Mouse (Mus musculus) intestine, postnatal 0 days (tissue): Measurements from ENCODE around the gene P2rx1. TPM values are rescaled to one million over a fixed set of nuclear protein-coding genes. Genes with fewer than 3 reads are reported as not detected.

Experiments used
- ATAC-seq: fragments of 200-750 bp; cut with Nextera tagmentation; 2 replicates; pipeline ENCODE4 v1.8.0; 2017; ENCODE audit warnings: mild to moderate bottlenecking, moderate TSS enrichment, moderate library complexity
- H3K27ac ChIP-seq: fragments of 300-500 bp; sonication (generic); 2 replicates; pipeline ENCODE4 v1.5.1; 2014; ENCODE audit warnings: mild to moderate bottlenecking, low read depth, low read length, moderate library complexity
- H3K27me3 ChIP-seq: fragments of 300-500 bp; sonication (generic); replicated peaks from 2 replicates; pipeline ENCODE4 v1.6.1; 2014; ENCODE audit warnings: low read length, mixed read lengths; ENCODE audit not compliant: control insufficient read depth, insufficient read depth
- H3K36me3 ChIP-seq: fragments of 300-500 bp; sonication (generic); 2 replicates; pipeline ENCODE4 v1.6.1; 2014; ENCODE audit warnings: mild to moderate bottlenecking, moderate library complexity; ENCODE audit not compliant: control insufficient read depth, insufficient read depth
- H3K4me1 ChIP-seq: fragments of 300-500 bp; sonication (generic); replicated peaks from 2 replicates; pipeline ENCODE4 v1.6.1; 2014; ENCODE audit warnings: antibody characterized with exemption, low read length, mixed read lengths; ENCODE audit not compliant: control insufficient read depth, insufficient read depth
- H3K4me2 ChIP-seq: fragments of 300-500 bp; sonication (generic); replicated peaks from 2 replicates; pipeline ENCODE4 v1.6.1; 2014; ENCODE audit warnings: low read depth, mild to moderate bottlenecking, moderate library complexity
- H3K4me3 ChIP-seq: fragments of 300-500 bp; sonication (generic); 2 replicates; pipeline ENCODE4 v1.5.1; 2014; ENCODE audit warnings: low read depth, low read length
- H3K9ac ChIP-seq: fragments of 300-500 bp; sonication (generic); 2 replicates; pipeline ENCODE4 v1.6.1; 2014; ENCODE audit warnings: mild to moderate bottlenecking, low read depth, low read length
- H3K9me3 ChIP-seq: fragments of 300-500 bp; sonication (generic); 2 replicates; pipeline ENCODE4 v1.6.1; 2016; ENCODE audit warnings: mixed run types; ENCODE audit not compliant: control insufficient read depth
- CTCF ChIP-seq: sonication (generic); IDR thresholded peaks from 2 replicates; pipeline ENCODE4 v1.5.1; 2016; ENCODE audit warnings: low read depth, mild to moderate bottlenecking, control low read depth, antibody characterized with exemption, moderate library complexity
- WGBS: fragments of 180-500 bp; shearing (Covaris S2); extraction: QIAGEN DNeasy Blood & Tissue Kit; methylation state at CpG from one replicate; pipeline ENCODE4 v1.1.7; 2014; 5-methylcytosine and 5-hydroxymethylcytosine counted together
- polyA plus RNA-seq: library from polyadenylated mRNA; unstranded; fragments of >200 nt; fragmentation: Nextera tagmentation; extraction: Ambion mirVana; gene quantifications from 2 replicates; pipeline ENCODE4 v1.2.1, GENCODE M21; 2015

P2rx1 gene
- polyA plus RNA-seq, 1 experiment from 2014 or later: 3.4 TPM

DNA sequence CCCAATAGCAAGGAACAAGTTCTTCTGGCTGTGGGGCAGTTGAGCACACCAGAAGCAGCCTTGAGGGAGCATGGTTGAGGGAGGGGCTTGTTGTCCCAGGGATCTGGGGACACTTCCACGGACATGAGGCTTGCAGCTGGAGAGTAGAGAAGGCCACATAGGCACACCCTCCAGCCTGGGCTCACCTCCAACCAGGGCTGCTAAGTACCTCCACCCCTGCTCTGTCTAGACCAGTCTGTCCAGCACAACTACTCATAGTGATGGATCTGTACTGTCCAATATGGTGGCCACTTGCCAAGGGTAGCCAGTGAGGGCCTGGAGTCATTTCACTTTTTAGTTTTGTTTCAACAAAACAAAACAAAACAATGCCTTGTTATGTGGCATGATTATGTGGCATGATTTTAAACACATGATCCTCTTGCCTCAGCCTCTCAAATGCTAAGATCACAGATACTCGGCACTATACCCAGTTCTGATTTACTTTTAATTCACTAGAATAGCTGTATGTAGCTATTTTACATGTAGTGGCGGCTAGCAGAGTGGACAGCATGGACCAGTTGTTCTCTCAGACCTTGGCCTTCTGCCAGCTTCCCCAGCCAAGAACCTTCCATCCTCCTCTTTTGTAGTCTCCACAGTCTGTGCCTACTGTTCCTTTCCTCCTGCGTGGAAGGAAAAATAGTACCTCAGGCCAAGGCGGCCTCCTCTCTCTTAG, 16.6 kb downstream of the P2rx1 start:
- no peak overlapping the region for H3K9ac ChIP-seq
- H3K27me3 ChIP-seq: peaks cover 6% of the 10 kb centered on the region; the same call in 1 of the 2 replicates
- no peaks in the 10 kb centered on the region for H3K4me1 ChIP-seq
- H3K27ac ChIP-seq: no peak overlapping the region
- H3K36me3 ChIP-seq: no peaks in the 10 kb centered on the region
- H3K4me3 ChIP-seq: no peak overlapping the region
- no peak for ATAC-seq
- TF ChIP-seq CTCF: no peak
- WGBS: 58% methylated on average over 5 of the region's 5 CpGs
- no peaks in the 10 kb centered on the region for H3K9me3 ChIP-seq
- H3K4me2 ChIP-seq: no peak overlapping the region

DNA sequence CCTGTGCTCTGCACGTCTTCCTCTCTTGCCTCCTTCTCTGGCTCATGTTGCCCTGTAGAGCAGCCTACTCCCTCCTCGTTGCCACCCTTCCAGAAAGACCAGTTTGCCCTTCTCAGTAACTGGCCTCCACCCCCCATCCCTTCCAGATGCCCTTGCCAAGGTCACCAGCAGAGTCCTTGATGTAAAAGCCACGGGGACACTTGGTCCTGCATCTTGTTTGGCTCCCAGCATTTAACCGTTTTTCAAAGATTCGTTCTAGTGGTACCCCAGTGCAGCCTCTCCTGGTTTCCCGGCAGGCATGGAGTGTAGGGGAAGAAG, 17.2 kb downstream of the P2rx1 start:
- no peak for ATAC-seq
- no peak for TF ChIP-seq CTCF

DNA sequence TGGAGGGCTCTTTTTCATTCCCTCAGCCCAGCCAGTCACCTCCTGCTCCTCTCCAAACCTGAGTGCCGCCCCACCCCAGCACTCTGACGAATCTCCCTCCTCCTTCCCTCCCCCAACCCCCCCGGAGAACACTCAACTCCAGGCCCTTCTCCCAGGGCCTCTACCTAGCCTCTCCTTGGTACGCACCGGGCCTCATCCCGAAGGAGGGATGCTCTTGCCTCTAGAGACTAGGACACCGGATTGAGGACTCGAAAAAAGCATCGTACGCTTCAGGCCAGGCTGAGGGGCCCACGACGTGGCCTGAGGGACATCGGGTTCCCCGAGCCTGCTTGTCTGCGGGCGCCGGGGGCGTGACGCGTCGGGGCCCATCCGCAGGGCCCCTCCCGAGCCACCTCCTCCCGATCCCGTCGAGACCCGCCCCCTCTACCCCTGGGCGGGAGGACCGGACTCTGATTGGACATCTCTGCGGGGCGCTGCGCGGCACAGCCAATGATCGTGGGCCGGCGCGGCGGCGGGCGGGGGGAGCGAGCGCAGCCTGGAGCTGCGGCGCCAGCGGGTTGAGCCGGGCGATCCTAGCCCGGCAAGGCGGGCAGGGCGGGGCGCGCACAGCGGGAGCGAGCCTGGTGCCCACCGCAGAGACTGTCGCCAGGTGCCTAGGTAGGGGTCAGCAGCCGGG, 19.7 kb downstream of the P2rx1 start, which contains the start of gene Camkk1:
TSS of gene Camkk1 (plus strand) at position 538 of the 676 bp plus-strand sequence.
- H3K4me1 ChIP-seq: no peaks in the 10 kb centered on the region
- H3K27ac ChIP-seq: no peak within 1 kb of the TSS
- peak; percentile 94 for ATAC-seq
- 1% methylated on average over 52 of the region's 57 CpGs for WGBS
- TF ChIP-seq CTCF: no peak
- H3K27me3 ChIP-seq: peaks cover 6% of the 10 kb centered on the region; the same call in 1 of the 2 replicates
- peak within 1 kb of the TSS; percentile 100 for H3K4me2 ChIP-seq
- no peaks in the 10 kb centered on the region for H3K9me3 ChIP-seq
- H3K4me3 ChIP-seq: peak within 1 kb of the TSS; percentile 63
- H3K36me3 ChIP-seq: no peaks in the 10 kb centered on the region
- H3K9ac ChIP-seq: peak within 1 kb of the TSS; percentile 48

More for the DNA sequence above, 17.2 kb downstream of the P2rx1 start:
- no peaks in the 10 kb centered on the region for H3K9me3 ChIP-seq
- H3K4me2 ChIP-seq: no peak overlapping the region
- H3K36me3 ChIP-seq: no peaks in the 10 kb centered on the region
- WGBS: 74% methylated on average over 6 of the region's 6 CpGs
- no peaks in the 10 kb centered on the region for H3K4me1 ChIP-seq
- H3K4me3 ChIP-seq: no peak overlapping the region
- H3K27me3 ChIP-seq: peaks cover 6% of the 10 kb centered on the region; the same call in 1 of the 2 replicates
- H3K27ac ChIP-seq: no peak overlapping the region
- no peak overlapping the region for H3K9ac ChIP-seq

DNA sequence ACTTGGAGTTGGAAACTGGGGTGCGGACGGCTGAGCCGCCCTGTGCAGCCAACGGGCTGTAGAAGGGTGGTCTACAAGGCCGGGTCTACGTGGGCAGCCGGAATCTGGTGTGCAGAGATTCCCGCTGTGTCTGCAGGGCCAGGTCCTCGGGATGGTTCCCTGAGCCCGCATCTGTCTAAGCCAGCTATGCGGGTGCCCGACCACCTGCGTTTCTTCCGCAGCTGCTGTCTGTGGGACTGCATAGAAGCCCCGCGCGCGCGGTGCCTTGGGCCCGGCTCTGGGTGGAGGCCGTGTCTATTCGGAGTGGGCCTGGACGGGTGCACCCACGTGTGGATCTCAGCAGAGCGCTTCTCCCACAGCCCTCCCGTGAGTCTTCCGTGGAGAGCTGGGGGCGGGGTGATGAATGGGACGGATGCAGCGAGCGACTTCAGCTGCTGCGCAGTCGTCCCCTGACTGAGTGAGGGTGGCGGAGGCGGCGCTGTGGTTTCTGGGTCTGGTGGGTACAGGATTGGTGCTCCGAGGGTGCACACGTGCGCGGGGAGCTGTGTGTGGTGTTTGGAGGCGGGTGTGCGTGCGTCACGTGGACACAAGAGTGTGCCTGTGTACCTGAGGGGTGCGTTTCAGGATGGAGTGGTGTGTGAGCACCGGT, 20.4 kb downstream of the P2rx1 start:
- WGBS: under 1% methylated on average over 46 of the region's 46 CpGs
- H3K4me3 ChIP-seq: peak overlapping the region; percentile 63
- no peaks in the 10 kb centered on the region for H3K9me3 ChIP-seq
- peaks cover 3% of the 10 kb centered on the region; the same call in 1 of the 2 replicates for H3K4me1 ChIP-seq
- peaks cover 6% of the 10 kb centered on the region; the same call in 1 of the 2 replicates for H3K27me3 ChIP-seq
- TF ChIP-seq CTCF: no peak
- H3K36me3 ChIP-seq: no peaks in the 10 kb centered on the region
- H3K27ac ChIP-seq: no peak overlapping the region
- peak; percentile 35; the same call in 1 of the 2 replicates for ATAC-seq
- peak overlapping the region; percentile 48 for H3K9ac ChIP-seq
- peak overlapping the region; percentile 100 for H3K4me2 ChIP-seq

DNA sequence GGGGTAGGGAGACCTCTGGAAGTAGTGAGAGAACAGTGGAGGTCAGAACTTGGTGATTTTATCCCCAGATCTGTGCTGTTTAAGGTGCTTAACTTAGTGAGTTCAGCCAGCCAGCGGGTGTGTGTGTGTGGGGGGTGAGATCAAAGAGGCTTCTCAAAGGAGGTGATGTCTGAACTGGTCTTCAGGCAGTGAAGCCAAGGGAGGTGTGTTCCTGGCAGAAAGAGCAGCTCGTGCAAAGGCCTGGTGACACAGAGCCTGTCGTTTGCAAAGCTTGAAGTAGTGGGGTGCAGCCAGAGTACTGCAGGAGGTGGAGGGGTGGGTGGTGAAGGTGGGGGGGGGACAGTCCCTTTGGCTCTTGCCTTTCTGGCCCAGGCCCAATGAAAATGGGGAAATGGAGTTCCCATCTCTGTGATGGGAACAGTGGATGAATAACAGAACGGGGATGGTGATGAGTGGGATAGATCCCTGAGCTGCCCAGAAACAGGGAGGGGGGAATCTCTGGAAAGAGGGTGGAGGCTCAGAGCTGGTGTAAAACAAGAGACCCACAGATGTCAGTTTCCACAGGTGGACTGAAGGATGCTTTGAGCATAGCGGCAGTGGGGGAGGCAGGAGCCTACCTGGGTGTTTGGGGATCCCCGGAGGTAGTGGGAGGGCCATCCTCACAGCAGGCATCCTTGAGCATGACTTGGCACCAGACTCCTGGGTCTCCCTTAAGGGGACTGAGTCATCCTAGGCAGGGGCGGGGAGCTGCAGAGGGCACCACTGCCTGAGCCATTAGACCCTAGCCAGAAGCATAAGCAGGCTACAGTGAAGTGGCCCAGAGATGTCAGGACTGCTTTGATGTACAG, 22.3 kb downstream of the P2rx1 start:
- Histone ChIP-seq H3K4me2 (no peak overlapping the region), H3K9ac (no peak overlapping the region)
- no peak for ATAC-seq

More for the DNA sequence above, 22.3 kb downstream of the P2rx1 start:
- H3K27me3 ChIP-seq: peaks cover 6% of the 10 kb centered on the region; the same call in 1 of the 2 replicates
- TF ChIP-seq CTCF: no peak
- H3K9me3 ChIP-seq: no peaks in the 10 kb centered on the region
- H3K27ac ChIP-seq: no peak overlapping the region
- no peak overlapping the region for H3K4me3 ChIP-seq
- H3K36me3 ChIP-seq: no peaks in the 10 kb centered on the region
- 75% methylated on average over 7 of the region's 7 CpGs for WGBS
- H3K4me1 ChIP-seq: peaks cover 18% of the 10 kb centered on the region
